ENCODE assay signal across 8 mouse cellular contexts in genomic region chr4:57299701-57300468, GRCm38 (mm10). TPM values are rescaled to one million over a fixed set of nuclear protein-coding genes. Genes with fewer than 3 reads are reported as not detected.
A peak's percentile ranks its signal among the peaks of the same experiment; 100 is the strongest.
DNase-seq lines count a peak whose midpoint lies in the region; ATAC-seq and TF ChIP-seq lines count a peak whose summit lies in the region.

No protein-coding gene starts in this region.

- H3K4me1 ChIP-seq in intestine, embryonic 14.5 days (replicated peaks; ENCODE audit: control insufficient read depth, insufficient read depth, low read length), result peaks cover 31% of the 10 kb centered on the region
- peaks cover 30% of the 10 kb centered on the region for H3K4me1 ChIP-seq in limb, embryonic 10.5 days
- peaks cover 34% of the 10 kb centered on the region for H3K4me1 ChIP-seq in midbrain, embryonic 10.5 days
- peaks cover 20% of the 10 kb centered on the region for H3K4me1 ChIP-seq in small intestine, adult 2 months (ENCODE audit: control insufficient read depth, insufficient read depth, insufficient read length, low read length)

- no peaks in the 10 kb centered on the region for H3K36me3 ChIP-seq in intestine, embryonic 14.5 days (ENCODE audit: control insufficient read depth, insufficient read depth, low read length)
- H3K36me3 ChIP-seq in limb, embryonic 10.5 days, result no peaks in the 10 kb centered on the region
- H3K36me3 ChIP-seq in midbrain, embryonic 10.5 days, result no peaks in the 10 kb centered on the region
- no peaks in the 10 kb centered on the region for H3K36me3 ChIP-seq in small intestine, adult 2 months (ENCODE audit: control insufficient read depth, insufficient read depth, low read length)

- H3K27ac ChIP-seq in intestine, embryonic 14.5 days (ENCODE audit: low read depth), result peak overlapping the region; percentile 69
- H3K27ac ChIP-seq in limb, embryonic 10.5 days, result peak overlapping the region; percentile 82
- peak overlapping the region; percentile 79 for H3K27ac ChIP-seq in midbrain, embryonic 10.5 days (replicated peaks)
- H3K27ac ChIP-seq in small intestine, adult 2 months (ENCODE audit: insufficient read depth, low read depth, low read length), result peak overlapping the region; percentile 92

- 0 out of 2 replicates have a peak, but pooled peaks cover 8% of the 10 kb centered on the region for H3K27me3 ChIP-seq in intestine, embryonic 14.5 days (replicated peaks; ENCODE audit: control insufficient read depth, insufficient read depth, low read length)
- peaks cover 67% of the 10 kb centered on the region for H3K27me3 ChIP-seq in limb, embryonic 10.5 days (ENCODE audit: low read depth, poor library complexity, severe bottlenecking)
- H3K27me3 ChIP-seq in midbrain, embryonic 10.5 days (ENCODE audit: low read depth, poor library complexity, severe bottlenecking), result peaks cover 86% of the 10 kb centered on the region
- H3K27me3 ChIP-seq in small intestine, adult 2 months (ENCODE audit: control insufficient read depth, insufficient read depth, low read length), result no peaks in the 10 kb centered on the region

- peak; percentile 69 for ATAC-seq in intestine, embryonic 14.5 days (replicated peaks; ENCODE audit: low FRiP score, low TSS enrichment, low read depth)

- intact Hi-C loops in gastrocnemius, postnatal 36 days (cut with DNase I), result loop anchor here (10.0 kb wide), 2 partner anchors 235 to 285 kb away; no protein-coding TSS in a partner anchor

- peak overlapping the region; percentile 74 for H3K4me2 ChIP-seq in intestine, embryonic 14.5 days (ENCODE audit: low read length)

- under 1% methylated on average over 74 of the region's 97 CpGs for WGBS in intestine, embryonic 14.5 days
- WGBS in limb, embryonic 10.5 days, result under 1% methylated on average over 91 of the region's 97 CpGs
- WGBS in midbrain, embryonic 10.5 days, result under 1% methylated on average over 96 of the region's 97 CpGs
- under 1% methylated on average over 96 of the region's 97 CpGs for WGBS in small intestine, adult 2 months

- H3K9me3 ChIP-seq in intestine, embryonic 14.5 days (ENCODE audit: control insufficient read depth, low read length), result no peaks in the 10 kb centered on the region
- no peaks in the 10 kb centered on the region for H3K9me3 ChIP-seq in limb, embryonic 10.5 days (replicated peaks)
- no peaks in the 10 kb centered on the region for H3K9me3 ChIP-seq in midbrain, embryonic 10.5 days (replicated peaks)

- TF ChIP-seq POLR2A in small intestine, adult 2 months (IDR thresholded peaks at IDR 0.05; ENCODE audit: low read depth, low read length), result no peak

- H3K4me3 ChIP-seq in intestine, embryonic 14.5 days (ENCODE audit: low read depth, low read length), result peak overlapping the region; percentile 77
- H3K4me3 ChIP-seq in limb, embryonic 10.5 days, result peak overlapping the region; percentile 82
- peak overlapping the region; percentile 83 for H3K4me3 ChIP-seq in midbrain, embryonic 10.5 days
- peak overlapping the region; percentile 89 for H3K4me3 ChIP-seq in small intestine, adult 2 months (ENCODE audit: low read depth, low read length)

- TF ChIP-seq CTCF in small intestine, adult 2 months (IDR thresholded peaks at IDR 0.05; ENCODE audit: extremely low read depth, insufficient read length, insufficient replicate concordance, low read depth, low read length), result 0 out of 2 replicates have a peak, but pooled peaks have one; percentile 10

- DNase-seq in adrenal gland, adult 18-20 months (ENCODE audit: low spot score in 2 of 2), result peak; percentile 71 to 73
- peak; percentile 48 for DNase-seq in embryo, embryonic 10 days (ENCODE audit: low spot score)
- DNase-seq in gastrocnemius, postnatal 36 days, result peak; percentile 50 to 56
- DNase-seq in intestine, embryonic 14.5 days (ENCODE audit: low spot score), result peak; percentile 80
- DNase-seq in limb, embryonic 10.5 days (ENCODE audit: low spot score), result peak; percentile 65
- DNase-seq in midbrain, embryonic 10.5 days (ENCODE audit: low spot score), result peak; percentile 57
- no peak for DNase-seq in adipocyte (ENCODE audit: low spot score)

- H3K9ac ChIP-seq in intestine, embryonic 14.5 days (ENCODE audit: low read length), result peak overlapping the region; percentile 76

RNA-seq across cellular contexts. Expression of gene Ptpn3, which starts 1.8 kb away (rescaled TPM):
- 10 to 100 TPM; 12.2 to 24.8 TPM for total RNA-seq in adrenal gland, adult 18-20 months (2021)
- total RNA-seq in gastrocnemius, postnatal 36 days (2021), result 10 to 100 TPM; 37.5 to 41.5 TPM
- 7.4 and 9.7 TPM in 2 replicates for polyA plus RNA-seq in intestine, embryonic 14.5 days (2014; fragmentation: Nextera tagmentation; extraction: Ambion mirVana)
- polyA plus RNA-seq in limb, embryonic 10.5 days (2016; fragmentation: Nextera tagmentation; extraction: Ambion mirVana), result 1.0 and 1.4 TPM in 2 replicates
- polyA plus RNA-seq in midbrain, embryonic 10.5 days (2016; fragmentation: Nextera tagmentation; extraction: Ambion mirVana), result 0.78 TPM in 2 replicates
- polyA plus RNA-seq in small intestine, adult 2 months (2012; rRNA removed), result 8.9 and 15.2 TPM in 2 replicates
